Mouse (Mus musculus): ENCODE data around the gene Gbp9. TPM values are rescaled to one million over a fixed set of nuclear protein-coding genes. Genes with fewer than 3 reads are reported as not detected.
"Not testable (repeated sequence)": the region's sequence is repeated elsewhere in the genome, so short reads cannot be mapped to it uniquely, and the experiment has no call there.

Gbp9 gene
- polyA plus RNA-seq (2015; fragmentation: Nextera tagmentation; extraction: Ambion mirVana): 2.3 and 2.9 TPM in 2 replicates

DNA sequence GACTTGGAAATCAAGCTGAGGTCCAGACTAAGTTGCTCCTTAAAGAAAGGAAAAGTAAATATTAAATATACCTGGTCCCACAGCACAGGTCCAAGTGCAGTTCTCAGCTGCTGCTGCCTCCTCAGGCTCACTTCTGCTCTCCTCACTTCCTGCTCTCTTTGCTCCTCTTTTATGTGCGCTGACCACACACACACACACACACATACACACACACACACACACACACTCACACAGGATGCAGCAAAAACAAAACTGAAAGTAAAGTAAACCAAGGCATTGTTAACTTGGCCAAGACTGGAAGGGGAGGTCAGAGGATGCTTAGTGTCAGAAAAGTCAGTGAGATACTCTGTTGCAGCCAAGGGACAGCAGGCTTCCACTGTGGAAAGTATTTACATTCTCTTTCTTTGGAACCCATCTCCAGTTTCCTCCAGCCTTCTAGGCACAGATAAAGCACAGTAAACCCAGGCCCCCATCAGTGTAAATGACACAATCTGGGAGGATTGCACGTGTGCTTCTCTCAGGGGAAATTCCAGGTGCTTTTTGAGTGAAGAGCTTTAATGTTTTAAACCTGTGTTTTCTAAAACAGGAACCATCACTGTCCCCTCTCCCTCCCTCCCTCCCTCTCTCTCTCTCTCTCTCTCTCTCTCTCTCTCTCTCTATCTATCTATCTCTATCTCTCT is at the start of gene Gbp9, which contains the start of the genes Gbp8 and Gbp4:
TSS of gene Gbp9 (minus strand) at position 131 of the 680 bp plus-strand sequence.
TSS of gene Gbp8 (minus strand) at position 132 of the 680 bp plus-strand sequence.
TSS of gene Gbp4 (minus strand) at position 178 of the 680 bp plus-strand sequence.
- not testable (repeated sequence) for H3K4me2 ChIP-seq (replicated peaks; ENCODE audit: low read depth, low read length); ATAC-seq (ENCODE audit: low FRiP score, low TSS enrichment); H3K9me3 ChIP-seq (ENCODE audit: low read length); H3K4me3 ChIP-seq (ENCODE audit: low read length); H3K27me3 ChIP-seq (ENCODE audit: insufficient read depth, low read length); H3K4me1 ChIP-seq (ENCODE audit: insufficient read depth, low read length); H3K27ac ChIP-seq (ENCODE audit: low read length); H3K9ac ChIP-seq (replicated peaks; ENCODE audit: low read length); H3K36me3 ChIP-seq (ENCODE audit: insufficient read depth, low read length)
- 10% methylated on average over 2 of the region's 2 CpGs for WGBS

DNA sequence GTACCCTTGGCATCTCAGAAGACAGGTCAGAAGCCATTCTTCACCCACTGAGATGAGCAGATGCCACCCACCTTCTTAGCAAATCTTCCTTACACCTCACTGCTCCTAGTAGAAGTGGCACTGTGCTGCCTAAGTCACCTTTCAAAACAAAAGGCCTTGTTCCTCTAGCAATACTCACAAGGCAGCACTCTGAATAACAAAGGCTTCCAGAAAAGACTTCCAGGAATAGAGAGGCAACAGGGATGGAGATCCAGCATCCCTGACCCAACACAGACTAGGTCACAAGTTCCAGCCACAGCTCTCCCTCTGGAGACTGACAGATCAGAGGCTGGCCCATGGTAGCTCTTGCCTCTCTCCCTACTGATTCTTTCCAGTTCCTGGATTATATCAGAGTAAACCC is 42.1 kb upstream of the Gbp9 start:
- no peaks in the 10 kb centered on the region for H3K27me3 ChIP-seq (ENCODE audit: insufficient read depth, low read length)
- H3K4me1 ChIP-seq (ENCODE audit: insufficient read depth, low read length): no peaks in the 10 kb centered on the region
- no peak for ATAC-seq (ENCODE audit: low FRiP score, low TSS enrichment)
- H3K9me3 ChIP-seq (ENCODE audit: low read length): no peaks in the 10 kb centered on the region
- no peak overlapping the region for H3K4me2 ChIP-seq (replicated peaks; ENCODE audit: low read depth, low read length)
- no peak overlapping the region for H3K27ac ChIP-seq (ENCODE audit: low read length)
- H3K4me3 ChIP-seq (ENCODE audit: low read length): no peak overlapping the region
- H3K36me3 ChIP-seq (ENCODE audit: insufficient read depth, low read length): no peaks in the 10 kb centered on the region
- no peak overlapping the region for H3K9ac ChIP-seq (replicated peaks; ENCODE audit: low read length)

DNA sequence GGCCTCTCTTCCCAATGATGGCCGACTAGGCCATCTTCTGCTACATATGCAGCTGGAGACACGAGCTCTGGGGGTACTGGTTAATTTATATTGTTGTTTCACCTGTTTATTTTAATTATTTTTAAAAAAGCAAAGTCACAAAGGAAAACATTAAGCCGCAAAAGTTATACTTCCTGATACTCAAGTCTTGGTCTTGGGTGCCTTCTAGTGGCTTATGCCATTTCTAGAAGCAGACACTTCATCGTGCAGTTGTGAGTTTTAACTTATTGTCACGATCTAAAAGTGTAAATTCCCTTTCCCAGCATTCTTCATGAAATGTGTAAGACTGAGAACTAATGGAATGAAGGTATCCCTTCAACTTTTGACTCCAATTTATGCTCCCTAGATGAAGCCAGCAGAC is 17.2 kb upstream of the Gbp9 start:
- Histone ChIP-seq H3K9me3 (ENCODE audit: low read length) (no peaks in the 10 kb centered on the region), H3K4me3 (ENCODE audit: low read length) (no peak overlapping the region), H3K4me2 (replicated peaks; ENCODE audit: low read depth, low read length) (no peak overlapping the region), H3K9ac (replicated peaks; ENCODE audit: low read length) (no peak overlapping the region), H3K4me1 (ENCODE audit: insufficient read depth, low read length) (no peaks in the 10 kb centered on the region), H3K27ac (ENCODE audit: low read length) (no peak overlapping the region), H3K27me3 (ENCODE audit: insufficient read depth, low read length) (no peaks in the 10 kb centered on the region), H3K36me3 (ENCODE audit: insufficient read depth, low read length) (no peaks in the 10 kb centered on the region)
- WGBS: 86% methylated on average over 5 of the region's 5 CpGs
- no peak for ATAC-seq (ENCODE audit: low FRiP score, low TSS enrichment)

DNA sequence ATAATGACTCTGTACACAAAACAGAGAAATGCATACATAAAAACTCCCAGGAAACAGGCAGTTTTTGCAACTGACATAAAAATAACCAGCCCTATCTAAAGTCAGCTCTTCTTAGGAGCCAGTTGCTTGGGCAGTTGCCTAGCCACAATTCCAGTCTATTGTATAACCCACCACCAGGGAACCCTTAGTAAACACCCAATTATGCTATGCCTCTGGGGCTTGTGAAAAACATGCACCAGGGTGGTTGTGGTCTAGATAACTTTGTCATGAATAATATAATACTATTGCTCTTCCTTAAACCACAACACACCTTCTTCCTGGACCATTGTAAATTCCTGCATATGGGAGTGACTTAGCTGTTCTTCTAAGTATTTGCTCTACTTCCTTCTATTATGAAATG is 14.7 kb upstream of the Gbp9 start:
- no peak overlapping the region for H3K4me3 ChIP-seq (ENCODE audit: low read length)
- H3K4me1 ChIP-seq (ENCODE audit: insufficient read depth, low read length): no peaks in the 10 kb centered on the region
- no peak overlapping the region for H3K9ac ChIP-seq (replicated peaks; ENCODE audit: low read length)
- H3K9me3 ChIP-seq (ENCODE audit: low read length): no peaks in the 10 kb centered on the region
- no peak overlapping the region for H3K4me2 ChIP-seq (replicated peaks; ENCODE audit: low read depth, low read length)
- no peak for ATAC-seq (ENCODE audit: low FRiP score, low TSS enrichment)
- H3K27me3 ChIP-seq (ENCODE audit: insufficient read depth, low read length): no peaks in the 10 kb centered on the region
- H3K36me3 ChIP-seq (ENCODE audit: insufficient read depth, low read length): no peaks in the 10 kb centered on the region
- no peak overlapping the region for H3K27ac ChIP-seq (ENCODE audit: low read length)

DNA sequence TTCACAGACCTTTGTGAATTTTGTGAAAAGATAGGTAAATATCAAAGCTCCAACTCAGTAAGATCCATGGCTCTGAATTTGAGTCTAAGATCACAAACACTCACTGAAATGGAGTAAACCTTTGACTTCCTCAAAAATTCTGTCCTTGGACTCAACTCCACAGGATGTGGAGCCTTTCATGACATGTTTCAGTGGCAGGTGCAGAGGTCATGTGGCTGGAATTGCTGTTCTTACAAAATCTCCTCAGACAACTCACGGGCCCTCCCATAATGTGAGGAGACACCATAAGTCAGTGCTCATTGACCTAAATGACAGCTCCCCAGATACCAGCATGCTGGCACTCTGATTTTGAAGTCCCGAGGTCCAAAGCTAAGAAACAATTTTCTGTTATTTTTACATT is 8.7 kb upstream of the Gbp9 start:
- H3K4me1 ChIP-seq (ENCODE audit: insufficient read depth, low read length); ATAC-seq (ENCODE audit: low FRiP score, low TSS enrichment); H3K9ac ChIP-seq (replicated peaks; ENCODE audit: low read length); H3K27ac ChIP-seq (ENCODE audit: low read length); H3K9me3 ChIP-seq (ENCODE audit: low read length); H3K36me3 ChIP-seq (ENCODE audit: insufficient read depth, low read length); H3K4me2 ChIP-seq (replicated peaks; ENCODE audit: low read depth, low read length); H3K27me3 ChIP-seq (ENCODE audit: insufficient read depth, low read length); H3K4me3 ChIP-seq (ENCODE audit: low read length): not testable (repeated sequence)
- WGBS: 47% methylated on average over 2 of the region's 2 CpGs

DNA sequence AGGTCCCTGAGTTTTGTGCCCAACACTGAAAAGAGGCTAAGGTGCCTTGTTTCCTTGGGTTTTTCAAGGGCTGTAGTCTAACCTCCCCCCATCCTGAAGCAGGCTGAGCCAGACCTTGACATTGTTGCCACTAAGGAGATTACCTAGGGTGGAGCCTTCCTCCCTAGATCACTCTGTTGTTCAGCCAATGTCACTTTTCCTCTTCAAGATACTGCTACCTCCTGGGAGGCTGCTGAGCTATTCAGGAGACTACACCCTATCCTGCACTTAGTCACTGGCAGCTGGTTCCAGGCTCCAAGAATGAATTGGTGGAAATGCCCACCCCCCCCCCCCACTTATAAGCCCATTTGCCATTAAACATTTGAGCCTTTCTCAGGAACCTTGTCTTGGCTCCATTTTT is 7.1 kb upstream of the Gbp9 start:
- no peak overlapping the region for H3K9ac ChIP-seq (replicated peaks; ENCODE audit: low read length)
- no peak overlapping the region for H3K27ac ChIP-seq (ENCODE audit: low read length)
- H3K4me2 ChIP-seq (replicated peaks; ENCODE audit: low read depth, low read length): no peak overlapping the region
- H3K4me3 ChIP-seq (ENCODE audit: low read length): no peak overlapping the region
- no peaks in the 10 kb centered on the region for H3K36me3 ChIP-seq (ENCODE audit: insufficient read depth, low read length)
- no peak for ATAC-seq (ENCODE audit: low FRiP score, low TSS enrichment)
- no peaks in the 10 kb centered on the region for H3K9me3 ChIP-seq (ENCODE audit: low read length)
- no peaks in the 10 kb centered on the region for H3K4me1 ChIP-seq (ENCODE audit: insufficient read depth, low read length)
- H3K27me3 ChIP-seq (ENCODE audit: insufficient read depth, low read length): no peaks in the 10 kb centered on the region

DNA sequence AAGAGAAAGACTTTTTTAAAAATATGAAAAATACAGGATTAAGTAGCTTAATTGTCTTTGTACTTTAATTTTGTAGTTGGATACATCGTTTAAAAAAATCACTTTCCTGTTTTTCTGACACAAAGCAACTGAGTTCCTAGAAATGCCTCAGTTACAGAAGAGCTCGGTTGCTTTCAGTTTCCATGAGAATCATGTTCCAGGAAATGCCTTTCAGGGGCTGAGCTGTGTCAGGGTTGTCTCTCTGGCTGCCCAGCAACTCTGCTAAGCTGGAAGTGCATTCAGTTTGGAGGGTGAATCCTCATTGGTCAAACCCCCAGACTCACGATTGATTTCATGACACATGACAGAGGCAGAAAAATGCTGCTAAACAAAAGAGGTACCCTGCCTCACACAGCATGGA is 6.4 kb upstream of the Gbp9 start:
- H3K27me3 ChIP-seq (ENCODE audit: insufficient read depth, low read length); H3K9me3 ChIP-seq (ENCODE audit: low read length); H3K4me2 ChIP-seq (replicated peaks; ENCODE audit: low read depth, low read length); H3K27ac ChIP-seq (ENCODE audit: low read length); H3K4me1 ChIP-seq (ENCODE audit: insufficient read depth, low read length); H3K9ac ChIP-seq (replicated peaks; ENCODE audit: low read length); H3K36me3 ChIP-seq (ENCODE audit: insufficient read depth, low read length); H3K4me3 ChIP-seq (ENCODE audit: low read length); ATAC-seq (ENCODE audit: low FRiP score, low TSS enrichment): not testable (repeated sequence)
- 49% methylated on average over 3 of the region's 3 CpGs for WGBS

DNA sequence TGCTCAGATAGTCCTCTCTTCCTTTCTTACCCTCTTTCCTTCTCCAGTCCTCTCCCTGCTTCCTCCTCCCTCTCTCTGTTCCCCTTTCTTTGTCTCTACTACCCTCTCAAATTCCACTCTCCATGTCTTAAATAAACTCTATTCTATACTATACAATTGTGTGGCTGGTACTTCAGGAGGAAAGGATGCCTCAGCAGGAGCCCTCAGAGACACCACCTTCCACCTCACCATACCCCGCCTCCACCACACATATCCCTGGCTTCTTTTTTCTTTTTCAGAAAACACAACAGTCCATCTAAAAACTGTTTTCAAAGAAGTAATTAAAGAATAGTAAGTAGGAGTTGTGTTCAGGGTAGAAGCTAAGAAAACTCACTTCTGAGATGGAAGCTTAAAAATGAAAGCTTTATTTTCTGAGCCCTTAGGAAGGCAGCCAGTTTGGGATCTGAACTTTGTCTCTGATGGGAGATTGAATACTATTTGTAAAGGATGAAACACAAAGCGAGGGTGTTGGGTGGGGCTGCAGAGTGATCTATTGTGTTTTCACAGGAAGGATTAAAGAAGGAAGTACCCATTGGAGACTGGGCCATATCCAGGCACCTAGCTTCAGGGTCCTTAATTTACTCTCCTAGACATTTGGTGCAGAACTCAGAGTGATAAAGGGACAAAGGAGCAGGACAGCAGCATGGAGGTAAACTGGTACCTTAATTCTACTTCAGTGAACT is 911 bp upstream of the Gbp9 start:
- H3K4me2 ChIP-seq (replicated peaks; ENCODE audit: low read depth, low read length); H3K9me3 ChIP-seq (ENCODE audit: low read length); H3K27me3 ChIP-seq (ENCODE audit: insufficient read depth, low read length); H3K36me3 ChIP-seq (ENCODE audit: insufficient read depth, low read length); ATAC-seq (ENCODE audit: low FRiP score, low TSS enrichment); H3K9ac ChIP-seq (replicated peaks; ENCODE audit: low read length); H3K4me3 ChIP-seq (ENCODE audit: low read length); H3K27ac ChIP-seq (ENCODE audit: low read length); H3K4me1 ChIP-seq (ENCODE audit: insufficient read depth, low read length): not testable (repeated sequence)
- 63% methylated on average over 2 of the region's 2 CpGs for WGBS

DNA sequence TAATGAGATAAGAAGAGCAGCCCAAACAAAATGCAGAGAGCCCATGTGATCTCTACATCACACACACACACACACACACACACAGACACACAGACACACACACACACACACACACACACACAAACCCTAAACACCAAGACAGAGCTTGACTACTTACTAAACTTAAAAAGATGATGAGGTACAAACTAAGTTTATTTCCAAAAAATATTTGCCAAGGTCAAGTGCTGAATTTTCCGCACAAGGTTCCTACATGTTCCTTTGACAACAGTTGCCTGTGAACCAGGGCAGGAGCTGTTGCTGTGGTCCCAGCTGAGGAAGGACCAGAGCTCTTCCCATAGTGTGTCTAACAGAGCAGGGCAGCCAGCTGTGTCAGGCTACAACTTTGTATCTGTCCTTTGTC is 433 bp downstream of the Gbp9 start:
- Histone ChIP-seq H3K4me3 (ENCODE audit: low read length) (no peak overlapping the region), H3K9me3 (ENCODE audit: low read length) (no peaks in the 10 kb centered on the region), H3K36me3 (ENCODE audit: insufficient read depth, low read length) (no peaks in the 10 kb centered on the region), H3K9ac (replicated peaks; ENCODE audit: low read length) (no peak overlapping the region), H3K27me3 (ENCODE audit: insufficient read depth, low read length) (no peaks in the 10 kb centered on the region), H3K27ac (ENCODE audit: low read length) (no peak overlapping the region), H3K4me2 (replicated peaks; ENCODE audit: low read depth, low read length) (no peak overlapping the region), H3K4me1 (ENCODE audit: insufficient read depth, low read length) (no peaks in the 10 kb centered on the region)
- ATAC-seq (ENCODE audit: low FRiP score, low TSS enrichment): no peak
- WGBS: 86% methylated on average over 1 of the region's 1 CpGs

DNA sequence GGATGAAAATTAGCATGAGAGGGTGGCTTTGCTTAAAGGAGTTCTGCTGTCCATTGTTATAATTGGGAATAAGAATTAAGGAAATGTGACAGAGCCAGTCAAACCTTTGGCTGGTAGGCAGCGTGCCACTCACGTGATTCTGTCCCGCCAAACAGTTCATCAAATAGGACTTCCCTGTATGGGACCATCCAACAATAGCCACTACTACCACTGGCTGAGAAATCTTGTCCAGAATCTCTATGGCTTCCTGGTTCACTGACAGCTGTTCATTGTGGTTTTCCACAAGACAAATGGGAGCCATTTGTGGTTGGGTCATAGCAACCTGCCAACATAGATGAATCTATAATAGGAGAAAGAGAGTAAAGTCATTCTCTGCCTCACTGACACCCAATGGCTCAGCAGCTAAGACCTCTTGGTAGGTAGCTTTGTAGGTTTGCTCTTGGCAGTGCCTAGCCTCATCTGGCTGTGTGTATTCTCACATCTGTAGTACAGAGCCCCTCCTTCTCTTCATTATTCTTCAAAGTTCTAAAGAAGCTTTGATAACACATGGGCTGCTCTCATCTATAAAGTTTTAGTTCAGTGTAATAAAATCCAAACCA is 2.5 kb downstream of the Gbp9 start:
- H3K36me3 ChIP-seq (ENCODE audit: insufficient read depth, low read length); H3K9me3 ChIP-seq (ENCODE audit: low read length); H3K4me1 ChIP-seq (ENCODE audit: insufficient read depth, low read length); H3K4me3 ChIP-seq (ENCODE audit: low read length); ATAC-seq (ENCODE audit: low FRiP score, low TSS enrichment); H3K27me3 ChIP-seq (ENCODE audit: insufficient read depth, low read length); H3K27ac ChIP-seq (ENCODE audit: low read length); H3K4me2 ChIP-seq (replicated peaks; ENCODE audit: low read depth, low read length); H3K9ac ChIP-seq (replicated peaks; ENCODE audit: low read length): not testable (repeated sequence)
- 100% methylated on average over 3 of the region's 3 CpGs for WGBS
